Mouse (Mus musculus) urinary bladder, postnatal 14 days (tissue): ENCODE measurements around the gene Cyb5d1.

ENCODE experiments used
- DNase-seq: peaks from one replicate; pipeline ENCODE4 v3.0.0; 2021; ENCODE audit warnings: low spot score

Gene Cyb5d1

GRCm38 (mm10) chr11:69357690-69358089 lies 37.7 kb downstream of the Cyb5d1 start:
- no peak for DNase-seq

GRCm38 (mm10) chr11:69356544-69356943 lies 38.9 kb downstream of the Cyb5d1 start:
- DNase-seq, result no peak

GRCm38 (mm10) chr11:69346441-69346840 lies 49.0 kb downstream of the Cyb5d1 start:
- DNase-seq, result no peak
